Mouse (Mus musculus) T-helper 17 cell (primary cell): Measurements from ENCODE around the gene Gm20388.

Experiments used
- in situ Hi-C, 2 experiments: fragments of 300-600 bp; cut with MboI, MseI; formaldehyde crosslinking; loops; 1 replicate in 1 of 2; 2 replicates in 1 of 2; pipeline ENCODE4 v1.15.1; 2025; ENCODE audit warnings: high pct_unique_total_duplicates in 2 of 2

Gene Gm20388

GRCm38 (mm10) chr8:120741815-120742530 lies 831.3 kb downstream of the Gm20388 start:
- in situ Hi-C loops = loop anchor here in 1 of 2 experiments (25.0 kb wide), 1 partner anchor 845 kb away; the partner anchor contains the start of genes Fbxo31 and Map1lc3b

- in situ Hi-C loops = loop anchor here in 1 of 2 experiments (25.0 kb wide), 1 partner anchor 844 kb away; the partner anchor contains the start of genes Fbxo31 and Map1lc3b
Measured at GRCm38 (mm10) chr8:120743149-120743897, 832.7 kb downstream of the Gm20388 start.

- in situ Hi-C loops = loop anchor here in 1 of 2 experiments (25.0 kb wide), 1 partner anchor 843 kb away; the partner anchor contains the start of genes Fbxo31 and Map1lc3b
Measured at GRCm38 (mm10) chr8:120743898-120744290, 833.3 kb downstream of the Gm20388 start.

DNA sequence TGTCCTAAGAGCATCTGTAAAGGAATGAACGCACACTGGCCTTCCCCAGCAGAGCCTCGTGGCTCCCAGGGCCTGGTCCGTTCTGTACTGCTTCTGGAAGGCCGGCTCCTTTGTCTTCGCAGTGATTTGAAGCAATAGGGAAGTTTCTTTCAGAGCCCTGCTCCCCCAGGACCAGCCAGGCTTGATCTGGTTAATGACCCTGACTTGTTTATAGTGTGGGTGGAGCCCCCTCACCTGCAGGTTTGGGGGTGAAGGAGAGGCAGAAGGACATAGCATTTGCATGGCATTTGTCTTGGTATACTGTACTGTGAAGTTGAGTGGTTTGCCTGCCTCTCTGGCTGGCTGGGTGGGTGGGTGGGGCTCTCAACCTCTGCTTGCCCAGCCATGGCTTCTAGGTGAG lies 833.8 kb downstream of the Gm20388 start:
- in situ Hi-C loops = loop anchor here in 1 of 2 experiments (25.0 kb wide), 1 partner anchor 843 kb away; the partner anchor contains the start of genes Fbxo31 and Map1lc3b

- in situ Hi-C loops = loop anchor here in 1 of 2 experiments (25.0 kb wide), 1 partner anchor 842 kb away; the partner anchor contains the start of genes Fbxo31 and Map1lc3b
Measured at GRCm38 (mm10) chr8:120745226-120745625, 834.6 kb downstream of the Gm20388 start.

DNA sequence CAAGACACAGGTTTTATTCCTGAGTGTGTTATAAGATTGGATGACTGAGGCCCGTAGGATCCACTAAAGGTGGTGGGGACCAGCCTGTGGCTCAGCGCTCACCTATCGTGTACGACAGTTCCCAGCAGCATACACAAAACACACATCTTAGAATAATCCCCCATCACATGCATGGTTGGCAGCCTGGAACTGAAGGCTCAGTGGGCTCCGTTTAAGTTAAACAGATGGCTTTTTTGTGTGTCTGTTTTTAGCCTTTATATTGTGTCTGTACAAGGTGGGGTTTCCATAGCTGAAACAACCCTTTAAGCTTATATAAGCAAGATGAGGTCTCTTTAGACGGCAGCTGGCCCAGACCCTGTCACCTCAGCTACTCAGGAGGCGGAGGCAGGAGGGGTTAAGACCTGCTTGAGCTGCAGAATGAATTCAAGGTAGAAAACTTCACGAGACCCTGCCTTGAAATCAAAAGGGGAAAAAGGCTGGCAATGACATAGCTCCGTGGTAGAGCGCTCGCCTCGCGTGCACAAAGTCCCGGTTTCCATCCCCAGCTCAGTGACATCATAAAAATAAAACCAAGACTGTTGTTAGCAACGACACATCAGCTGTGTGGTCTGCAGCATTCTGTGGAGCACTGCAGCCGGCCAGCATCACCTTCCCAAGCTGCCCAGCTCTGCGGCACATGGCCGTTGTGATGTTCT lies 835.5 kb downstream of the Gm20388 start:
- in situ Hi-C loops = loop anchor here in 1 of 2 experiments (25.0 kb wide), 1 partner anchor 841 kb away; the partner anchor contains the start of genes Fbxo31 and Map1lc3b

GRCm38 (mm10) chr8:120747286-120747685 lies 836.6 kb downstream of the Gm20388 start:
- in situ Hi-C loops = loop anchor here in 1 of 2 experiments (25.0 kb wide), 1 partner anchor 840 kb away; the partner anchor contains the start of genes Fbxo31 and Map1lc3b

GRCm38 (mm10) chr8:120750616-120751015 lies 840.0 kb downstream of the Gm20388 start:
- in situ Hi-C loops = loop anchor here (5.0 kb wide), 2 partner anchors 37 to 42 kb away; no protein-coding TSS in a partner anchor

DNA sequence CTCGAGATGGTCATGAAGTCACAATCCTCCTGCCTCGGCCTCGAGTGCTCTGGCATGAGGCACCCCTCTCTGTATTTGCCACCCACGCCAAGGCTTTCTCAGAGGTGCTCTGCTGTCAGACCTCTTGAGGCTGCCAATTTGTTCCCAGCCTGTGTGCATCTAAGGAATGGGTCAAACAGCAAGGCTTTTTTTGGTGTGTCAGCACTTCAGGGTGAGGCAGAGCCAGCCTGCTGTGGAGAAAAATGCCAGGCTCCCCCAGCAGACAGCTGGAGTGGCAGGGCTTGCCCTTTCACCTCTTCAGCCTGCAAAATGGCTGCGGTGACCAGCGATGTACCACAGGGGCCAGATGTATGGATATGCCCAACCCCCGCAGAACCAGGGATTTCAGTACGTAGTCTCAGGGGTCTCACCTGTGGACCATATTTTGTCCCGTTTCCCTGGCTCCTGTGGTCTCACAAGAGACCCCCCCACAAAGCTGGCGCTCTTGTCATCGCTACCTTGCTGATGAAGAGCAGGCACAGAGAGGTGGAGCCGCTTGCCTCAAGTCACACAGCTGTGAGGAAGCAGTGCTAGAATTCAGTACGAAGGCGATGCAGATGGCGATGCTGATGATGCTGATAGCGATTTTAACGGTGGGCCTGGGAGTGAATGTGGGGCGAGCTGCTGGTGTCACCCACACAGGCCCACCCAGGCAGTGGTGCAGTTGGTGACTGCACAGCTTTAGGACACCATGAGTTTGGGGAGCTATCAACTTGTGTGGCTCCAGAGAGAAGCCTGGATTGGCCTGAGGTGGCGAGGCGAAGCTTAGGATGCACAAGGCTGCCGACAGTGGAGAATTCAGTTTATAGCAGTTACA lies 840.8 kb downstream of the Gm20388 start:
- in situ Hi-C loops = loop anchor here (5.0 kb wide), 2 partner anchors 36 to 41 kb away; no protein-coding TSS in a partner anchor

GRCm38 (mm10) chr8:120752082-120752452 lies 841.4 kb downstream of the Gm20388 start:
- in situ Hi-C loops = loop anchor here (5.0 kb wide), 2 partner anchors 35 to 40 kb away; no protein-coding TSS in a partner anchor

DNA sequence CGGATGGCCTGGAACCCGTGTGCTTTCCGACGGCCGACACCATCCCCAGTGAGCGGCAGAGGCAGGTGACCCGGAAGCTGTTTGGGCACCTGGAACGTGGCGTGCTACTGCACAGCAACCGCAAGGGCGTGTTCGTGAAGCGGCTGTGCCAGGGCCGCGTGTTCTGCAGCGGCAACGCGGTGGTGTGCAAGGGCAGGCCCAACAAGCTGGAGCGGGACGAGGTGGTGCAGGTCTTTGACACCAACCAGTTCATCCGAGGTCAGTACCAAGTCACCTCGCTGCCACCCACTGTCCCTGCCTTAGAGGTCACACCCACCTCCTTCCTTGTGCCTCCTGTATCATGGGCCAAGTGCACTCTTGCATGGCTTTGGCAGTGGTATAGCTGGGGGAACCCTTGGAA lies 842.8 kb downstream of the Gm20388 start:
- in situ Hi-C loops = loop anchor here (5.0 kb wide), 2 partner anchors 34 to 39 kb away; no protein-coding TSS in a partner anchor

DNA sequence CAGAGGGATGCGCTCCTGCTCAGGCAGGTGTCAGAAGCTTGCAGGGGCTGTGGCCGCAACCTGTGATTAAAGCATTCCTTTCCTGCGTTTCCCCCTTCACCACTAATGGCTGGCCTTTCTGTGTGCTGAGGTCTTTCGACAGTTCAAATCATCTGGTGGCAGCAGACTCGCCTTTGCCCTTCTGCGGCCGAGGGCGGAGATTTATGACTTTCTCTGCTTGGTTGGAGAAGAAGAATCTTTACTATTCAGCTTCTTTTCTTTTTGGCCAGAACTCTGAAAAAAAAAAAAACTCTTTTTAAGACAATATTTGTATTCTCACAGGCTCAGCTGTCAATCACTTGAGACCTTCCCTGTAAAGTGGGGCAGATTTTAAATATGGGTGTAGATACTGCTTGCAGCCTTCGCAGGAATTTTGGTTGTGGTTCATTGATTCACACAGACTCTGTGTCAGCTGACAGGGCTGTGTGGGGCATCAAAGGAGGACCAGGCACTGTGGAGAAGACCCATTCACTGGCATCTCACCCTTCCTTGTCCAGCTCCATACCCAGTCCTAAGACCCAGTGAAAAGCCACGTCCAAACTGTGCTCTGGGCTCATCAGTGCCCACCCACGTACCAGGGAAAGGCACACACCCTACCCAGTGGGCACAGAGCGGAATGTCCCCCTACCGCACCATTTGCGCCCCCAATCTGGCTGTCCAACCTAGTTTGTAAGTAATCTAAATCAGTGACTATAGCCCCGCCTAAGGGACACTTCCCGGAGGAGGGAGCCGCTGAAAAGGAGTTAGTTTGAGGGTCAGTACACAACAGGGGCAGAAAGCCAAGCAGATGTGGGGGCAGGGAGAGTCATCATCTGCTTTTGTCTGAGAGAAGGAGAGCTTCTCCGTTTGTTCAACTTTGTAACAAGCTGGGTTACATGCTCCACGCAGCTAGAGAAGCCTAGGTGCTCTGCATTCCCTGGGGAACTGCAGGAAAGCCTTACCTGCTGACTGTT lies 845.0 kb downstream of the Gm20388 start:
- in situ Hi-C loops = no loop called here

GRCm38 (mm10) chr8:120758005-120758404 lies 847.4 kb downstream of the Gm20388 start:
- in situ Hi-C loops = no loop called here

- in situ Hi-C loops = no loop called here
Measured at GRCm38 (mm10) chr8:120759847-120760246, 849.2 kb downstream of the Gm20388 start.

DNA sequence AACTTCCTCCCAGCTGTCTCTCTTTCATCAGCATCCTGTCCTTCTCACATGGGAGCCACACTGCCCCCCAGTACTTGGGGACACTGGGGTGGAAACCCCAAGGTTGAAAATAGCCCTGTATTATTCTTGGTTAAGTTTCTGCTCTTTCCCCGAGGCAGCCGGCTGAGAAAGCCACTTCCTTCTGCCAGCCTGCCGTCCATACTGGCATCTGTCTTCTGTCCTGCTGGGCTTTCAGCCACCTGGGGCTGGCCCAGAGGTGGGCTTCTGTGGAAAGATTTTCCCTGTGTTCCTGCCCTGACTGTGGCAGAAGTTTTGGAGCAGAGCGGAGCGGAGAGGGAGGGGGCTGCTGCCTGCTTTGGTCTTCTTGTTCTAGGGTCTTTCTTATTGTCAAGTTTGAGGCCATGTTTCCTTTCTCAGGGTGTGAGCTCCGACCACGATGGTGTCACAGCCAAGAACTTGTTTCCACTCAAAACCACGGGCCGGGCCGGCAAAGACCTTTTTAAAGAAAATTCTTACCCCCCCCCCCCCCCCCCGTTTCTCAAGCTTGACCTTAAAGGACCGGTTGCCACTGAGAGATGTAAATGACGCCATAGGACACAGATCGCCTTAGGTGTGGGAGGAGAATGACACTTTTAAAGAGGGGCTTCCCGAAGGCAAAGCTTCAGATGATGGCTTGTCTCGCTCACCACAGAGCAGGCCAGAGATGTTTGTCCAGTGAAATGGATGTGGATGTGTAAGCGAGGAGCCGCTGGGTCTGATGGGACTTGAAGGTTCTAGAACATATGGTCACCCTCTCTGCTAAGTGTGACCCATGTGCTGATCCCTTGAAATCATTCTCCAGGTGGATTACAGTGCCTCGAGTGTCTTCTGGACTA lies 849.9 kb downstream of the Gm20388 start:
- in situ Hi-C loops = no loop called here

GRCm38 (mm10) chr8:120763267-120763666 lies 852.6 kb downstream of the Gm20388 start:
- in situ Hi-C loops = no loop called here

- in situ Hi-C loops = no loop called here
Measured at GRCm38 (mm10) chr8:120764638-120765037, 854.0 kb downstream of the Gm20388 start.

GRCm38 (mm10) chr8:120766622-120767021 lies 856.0 kb downstream of the Gm20388 start:
- in situ Hi-C loops = no loop called here
